Mouse (Mus musculus): ENCODE results near the gene AU022252.

The AU022252 gene

GRCm38 (mm10) chr4:119188060-119188785, 44.3 kb downstream of the AU022252 start:
- DNase-seq = no peak

DNA sequence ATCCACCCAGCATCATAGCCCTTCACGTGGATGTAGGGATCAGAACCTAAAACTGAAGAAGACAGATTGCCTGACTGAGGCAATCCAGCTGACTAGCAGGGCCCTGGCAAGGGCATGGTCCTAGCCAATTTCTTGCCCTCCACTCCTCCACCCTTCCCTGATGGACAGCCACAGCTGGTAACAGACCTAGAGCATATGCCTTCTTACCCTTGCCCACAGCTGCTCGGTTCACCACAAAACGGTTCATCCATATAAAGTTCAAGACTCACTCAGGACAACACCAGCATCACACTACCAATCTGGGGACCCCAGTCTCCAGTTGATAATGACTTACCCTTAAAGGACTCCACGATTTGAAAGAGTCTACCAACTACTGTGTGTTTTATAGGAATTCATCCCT, 46.7 kb downstream of the AU022252 start:
- DNase-seq = no peak

- DNase-seq = no peak
Measured at GRCm38 (mm10) chr4:119183525-119183924, 49.0 kb downstream of the AU022252 start.

DNA sequence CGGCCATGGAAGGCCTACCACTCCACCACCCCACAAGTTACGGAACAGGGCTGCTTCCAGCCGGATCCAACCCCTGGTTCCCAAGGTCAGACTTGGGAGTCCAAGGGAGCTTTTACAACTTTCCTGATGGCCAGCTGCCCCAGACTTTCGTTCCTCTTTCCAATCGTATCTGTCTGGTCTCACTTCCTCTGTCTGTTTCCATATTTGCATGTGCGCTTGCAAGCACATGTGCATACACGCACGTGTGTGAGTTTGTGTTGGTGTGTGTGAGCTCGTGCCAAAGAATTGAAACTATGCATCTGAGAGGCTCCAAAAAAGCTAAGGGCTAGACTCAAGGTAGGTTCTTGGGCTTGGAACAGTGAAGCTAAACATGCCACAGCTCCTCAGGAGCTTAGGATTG, 51.1 kb downstream of the AU022252 start:
- no peak for DNase-seq

GRCm38 (mm10) chr4:119180133-119180707, 52.3 kb downstream of the AU022252 start:
- no peak for DNase-seq

GRCm38 (mm10) chr4:119178331-119178730, 54.2 kb downstream of the AU022252 start:
- no peak for DNase-seq

- no peak for DNase-seq
Measured at GRCm38 (mm10) chr4:119177702-119178101, 54.8 kb downstream of the AU022252 start.

DNA sequence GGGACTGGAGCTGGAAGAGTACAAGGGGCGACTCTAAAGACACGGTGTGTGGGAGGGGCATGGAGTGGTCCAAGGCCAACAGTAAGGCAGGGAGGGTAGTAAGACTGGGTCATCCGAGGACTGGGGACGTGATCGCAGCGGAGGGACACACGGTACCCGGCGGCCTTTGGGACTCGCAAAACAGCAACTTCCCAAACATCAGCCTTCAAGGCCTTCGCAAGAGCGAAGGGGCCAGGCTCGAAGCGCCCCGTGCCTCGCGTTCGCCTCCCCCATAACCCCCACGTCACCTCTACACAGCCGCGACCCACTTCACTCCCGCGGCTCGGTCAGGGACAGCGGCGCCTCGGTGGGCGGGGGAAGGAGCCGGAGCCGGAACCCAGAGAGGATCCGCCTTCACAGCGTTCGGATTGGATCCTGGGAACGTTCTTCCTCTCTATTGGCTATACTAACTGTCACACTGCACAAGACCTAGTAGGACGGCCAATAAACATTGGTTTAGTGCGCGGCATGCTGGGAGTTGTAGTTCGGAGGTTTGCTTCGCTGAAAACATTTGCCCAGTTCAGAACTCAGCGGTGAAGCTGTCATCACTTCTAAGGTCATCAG, 58.6 kb downstream of the AU022252 start, which contains the start of gene Zfp691:
Gene Zfp691 (minus strand): TSS at position 345 of the 603 bp plus-strand sequence.
- DNase-seq = peak; percentile 97

DNA sequence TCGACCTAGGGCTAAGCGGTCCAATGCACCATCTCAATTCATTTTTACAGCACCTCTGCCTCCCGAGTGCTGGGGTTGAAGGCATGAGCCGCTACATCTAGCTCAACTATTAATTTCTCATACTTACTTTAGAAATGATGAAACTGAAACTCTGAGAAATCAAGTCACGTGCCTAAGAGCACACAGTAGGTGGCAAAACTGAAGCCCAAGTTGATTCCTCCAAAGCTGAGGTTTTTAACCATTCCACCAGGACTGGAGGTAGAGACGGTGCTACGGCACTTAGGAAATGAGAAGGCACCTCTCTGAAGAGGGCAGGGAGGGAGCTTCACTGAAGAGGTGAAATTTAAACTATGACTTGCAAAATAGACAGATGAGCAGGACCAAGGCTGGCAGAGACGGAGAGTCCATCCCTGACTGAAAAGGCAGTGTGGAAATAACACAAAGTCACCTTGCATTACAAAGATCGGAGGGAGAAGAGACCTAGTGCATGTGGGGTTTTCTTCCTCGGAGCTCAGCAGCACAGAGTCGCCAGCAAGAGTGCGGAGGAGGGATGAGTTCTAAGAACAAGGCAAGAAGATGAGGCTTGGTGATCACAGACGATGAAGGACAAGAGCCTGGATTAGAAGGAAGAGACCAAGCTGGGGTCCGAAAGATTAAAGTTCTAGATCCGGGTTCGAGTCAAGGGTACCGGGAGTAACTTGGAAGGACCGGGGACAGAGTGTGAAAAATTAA, 59.4 kb downstream of the AU022252 start:
- DNase-seq = no peak

- DNase-seq = peak; percentile 92 to 95
Measured at GRCm38 (mm10) chr4:119167663-119168062, 64.8 kb downstream of the AU022252 start.

GRCm38 (mm10) chr4:119167068-119167467, 65.4 kb downstream of the AU022252 start:
- no peak for DNase-seq

DNA sequence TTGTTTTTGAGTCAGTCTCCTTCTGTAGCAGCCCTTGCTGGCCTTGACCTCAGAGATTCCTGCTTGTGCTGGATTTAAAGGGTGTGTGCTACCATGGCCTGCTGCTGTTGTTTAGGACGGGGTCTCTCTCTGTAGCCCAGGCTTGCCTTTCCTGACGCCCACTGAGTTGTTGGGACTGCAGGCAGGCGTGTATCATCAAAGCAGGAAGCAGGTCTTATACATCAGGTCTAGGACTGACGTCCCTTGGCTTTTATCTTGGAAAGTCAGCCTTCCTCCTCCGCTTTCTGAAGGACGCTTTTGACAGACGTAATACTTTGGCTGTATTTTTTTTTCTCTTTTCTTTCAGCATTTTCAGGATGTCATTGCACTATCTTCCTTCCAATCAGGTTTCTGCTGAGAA, 66.6 kb downstream of the AU022252 start:
- no peak for DNase-seq

DNA sequence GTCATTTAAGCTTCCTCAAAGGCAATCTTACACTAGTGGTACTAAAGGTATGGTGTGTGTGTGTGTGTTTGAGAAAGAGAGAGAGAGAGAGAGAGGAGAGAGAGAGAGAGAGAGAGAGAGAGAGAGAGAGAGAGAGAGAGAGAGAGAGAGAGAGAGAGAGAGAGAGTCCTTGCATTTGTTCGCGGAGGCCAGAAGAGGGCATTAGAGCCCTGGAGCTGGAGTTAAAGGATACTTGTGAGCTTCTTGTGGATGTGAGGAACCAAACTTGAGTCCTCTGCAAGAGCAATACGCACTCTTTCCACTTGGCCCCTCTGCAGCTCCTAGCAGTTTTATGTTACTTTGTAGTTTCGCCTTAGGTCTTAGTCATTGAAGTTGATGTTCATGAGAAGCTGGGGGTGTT, 69.5 kb downstream of the AU022252 start:
- no peak for DNase-seq

DNA sequence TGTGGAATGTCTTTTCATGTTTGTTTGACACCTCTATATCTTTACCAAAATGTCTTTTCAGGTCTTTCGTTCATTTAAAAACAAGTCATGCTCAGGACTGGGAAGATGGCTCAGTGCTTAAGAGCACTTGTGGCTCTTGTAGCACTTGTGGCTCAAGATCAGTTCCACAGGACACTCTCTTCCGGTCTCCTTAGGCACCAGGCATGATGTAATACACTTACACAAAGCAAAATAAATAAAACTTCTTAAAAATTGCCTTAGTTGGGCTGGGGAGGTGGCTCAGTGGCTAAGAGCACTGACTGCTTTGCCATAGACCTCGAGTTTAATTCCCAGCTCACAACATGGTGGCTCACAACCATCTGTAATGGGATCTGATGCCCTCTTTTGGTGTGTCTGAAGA, 71.2 kb downstream of the AU022252 start:
- no peak for DNase-seq

GRCm38 (mm10) chr4:119157891-119158290, 74.6 kb downstream of the AU022252 start:
- DNase-seq = no peak

GRCm38 (mm10) chr4:119157186-119157585, 75.3 kb downstream of the AU022252 start:
- DNase-seq = peak; percentile 79 to 84

Data from cerebellum, postnatal 10 days (tissue).